Mouse (Mus musculus): ENCODE data around the gene Asb17.
A peak's percentile ranks its signal among the peaks of the same experiment; 100 is the strongest.

The Asb17 gene

DNA sequence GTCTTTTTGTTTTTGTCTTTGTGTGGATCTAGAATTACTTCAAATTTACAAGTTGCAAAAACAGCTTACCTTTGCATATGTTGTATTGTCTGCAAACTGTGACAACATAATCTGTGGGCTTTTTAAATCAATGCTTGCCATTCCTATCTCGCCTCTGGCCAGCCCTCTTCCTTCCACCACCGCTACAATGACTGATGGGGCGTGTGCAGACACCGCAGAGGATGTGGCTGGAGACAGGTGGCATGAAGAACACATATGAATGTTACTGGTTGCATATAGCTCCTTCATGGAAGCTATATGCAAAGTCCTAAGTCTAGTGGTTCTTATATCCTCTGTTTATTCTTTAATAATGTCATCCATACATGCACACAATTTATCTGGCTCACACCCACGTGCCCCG lies 53.2 kb downstream of the Asb17 start:
- no peak for DNase-seq

- no peak for DNase-seq
Measured at GRCm38 (mm10) chr3:153901904-153902303, 57.9 kb downstream of the Asb17 start.

DNA sequence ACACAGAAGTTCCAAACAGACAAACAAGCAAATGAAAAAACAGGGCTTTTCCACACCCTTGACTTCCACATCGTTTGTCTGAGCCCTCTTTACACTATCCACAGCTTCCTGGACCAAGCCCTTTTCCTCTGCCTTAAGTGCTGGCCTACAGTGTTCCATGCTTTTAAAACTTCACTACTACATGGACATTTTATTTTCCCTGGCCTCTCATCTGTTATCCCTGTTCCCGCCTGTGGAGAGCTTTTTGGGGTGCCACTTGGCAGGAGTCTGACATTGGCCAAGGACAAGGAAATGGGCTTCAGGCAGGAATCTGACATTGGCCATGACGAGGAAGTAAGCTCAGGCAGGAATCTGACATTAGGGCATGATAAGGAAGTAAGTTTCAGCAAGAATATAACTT lies 58.6 kb downstream of the Asb17 start:
- no peak for DNase-seq

DNA sequence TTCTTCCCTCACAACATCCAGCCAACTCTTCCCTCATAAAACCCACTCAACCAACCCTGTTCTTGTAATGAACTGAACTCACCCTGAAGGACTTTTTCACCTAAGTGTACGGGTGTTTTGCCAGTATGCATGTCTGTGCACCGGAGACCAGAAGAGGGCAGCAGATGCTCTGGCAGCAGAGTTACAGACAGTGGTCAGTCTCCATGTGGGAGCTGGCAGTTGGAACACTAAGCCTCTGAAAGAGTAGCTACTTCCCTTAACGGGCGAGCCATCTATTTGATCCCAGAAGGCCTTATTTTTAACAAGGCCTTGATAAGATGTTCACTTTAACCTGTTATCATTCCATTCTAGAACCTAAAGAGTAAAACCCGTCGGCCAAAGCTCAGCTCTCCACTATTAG lies 60.6 kb downstream of the Asb17 start:
- DNase-seq = peak; percentile 60

Data from lung, postnatal 10 days (tissue).